Mouse (Mus musculus): ENCODE results near the gene Gas6.
A peak's percentile ranks its signal among the peaks of the same experiment; 100 is the strongest.

Gas6 gene

GRCm38 (mm10) chr8:13461085-13461765, 33.1 kb downstream of the Gas6 start:
- no peak for DNase-seq (ENCODE audit: low spot score)

DNA sequence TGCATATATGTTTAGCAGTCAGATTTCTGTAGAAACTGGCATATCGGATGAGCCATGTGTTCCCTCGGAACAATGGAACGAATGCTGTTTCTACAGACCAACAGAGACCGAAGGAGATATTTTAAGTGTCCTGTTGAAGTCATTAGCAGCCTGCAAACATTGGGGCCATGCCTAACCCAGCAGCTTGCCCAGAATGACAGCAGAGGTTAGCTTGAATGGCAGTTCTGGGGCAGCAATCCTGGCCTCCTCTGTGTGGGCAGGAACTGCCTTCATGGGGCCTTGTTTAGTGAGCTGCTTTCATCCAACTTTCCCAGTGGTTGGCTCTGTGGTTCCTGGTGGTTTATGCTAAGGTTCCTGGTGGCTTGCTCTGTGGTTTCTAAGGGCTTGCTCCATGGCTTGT, 34.9 kb downstream of the Gas6 start:
- no peak for DNase-seq (ENCODE audit: low spot score)

DNA sequence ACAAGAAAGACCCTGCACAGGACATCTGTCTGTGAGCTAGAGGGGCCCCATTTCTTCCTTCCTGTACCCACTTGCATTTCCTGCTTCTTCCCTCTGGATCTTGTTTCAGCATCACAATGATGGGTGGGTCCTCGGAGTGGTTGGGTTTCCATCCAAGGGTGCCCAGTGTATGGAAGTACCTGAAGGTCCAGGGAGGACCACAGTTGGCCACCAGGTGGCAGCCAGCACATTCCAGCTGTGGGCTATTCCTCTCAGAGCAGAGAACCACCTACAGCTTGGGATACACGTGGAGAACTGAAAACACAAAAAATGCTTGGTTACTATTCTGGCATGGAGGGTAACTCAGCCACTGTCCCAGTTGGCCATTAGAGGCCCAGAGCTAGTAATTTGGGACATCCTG, 39.0 kb downstream of the Gas6 start:
- DNase-seq (ENCODE audit: low spot score) = peak; percentile 65

DNA sequence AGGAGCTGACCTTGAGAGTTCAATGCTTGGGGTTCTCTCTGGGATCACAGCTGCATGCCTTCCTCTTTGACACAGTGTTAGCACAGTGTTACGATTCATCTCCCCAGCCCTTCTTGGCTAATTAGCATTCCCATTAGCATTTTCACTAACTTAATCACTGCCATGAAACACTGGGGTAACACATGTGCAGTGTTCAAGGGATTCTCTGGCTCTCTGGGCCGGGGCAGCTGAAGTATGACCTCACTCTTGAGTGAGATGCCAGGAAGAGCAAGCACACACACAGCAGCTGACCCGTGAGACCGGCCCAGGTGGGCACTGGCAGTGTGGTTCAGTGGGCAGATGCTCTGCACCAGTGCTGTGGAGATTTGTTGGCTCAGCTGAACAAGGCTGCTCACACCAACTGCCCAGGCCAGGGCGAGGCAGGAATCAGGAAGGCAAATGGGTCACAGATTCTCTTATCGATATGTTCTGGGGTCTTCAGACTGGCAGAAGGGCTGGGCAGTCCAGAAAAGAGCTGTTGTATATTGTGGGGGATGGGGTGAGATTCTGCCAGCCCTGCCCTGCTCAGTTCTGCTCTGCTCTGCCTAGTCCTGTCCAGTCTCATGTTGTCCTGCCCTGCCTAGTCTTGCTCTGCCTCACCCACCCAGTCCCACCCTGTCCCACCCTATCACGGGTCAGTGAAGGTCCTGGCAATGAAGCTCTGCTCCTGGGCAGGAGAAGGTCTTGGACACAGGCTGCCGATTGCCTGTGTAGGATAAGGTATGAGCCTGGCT, 39.8 kb downstream of the Gas6 start:
- DNase-seq (ENCODE audit: low spot score) = no peak

DNA sequence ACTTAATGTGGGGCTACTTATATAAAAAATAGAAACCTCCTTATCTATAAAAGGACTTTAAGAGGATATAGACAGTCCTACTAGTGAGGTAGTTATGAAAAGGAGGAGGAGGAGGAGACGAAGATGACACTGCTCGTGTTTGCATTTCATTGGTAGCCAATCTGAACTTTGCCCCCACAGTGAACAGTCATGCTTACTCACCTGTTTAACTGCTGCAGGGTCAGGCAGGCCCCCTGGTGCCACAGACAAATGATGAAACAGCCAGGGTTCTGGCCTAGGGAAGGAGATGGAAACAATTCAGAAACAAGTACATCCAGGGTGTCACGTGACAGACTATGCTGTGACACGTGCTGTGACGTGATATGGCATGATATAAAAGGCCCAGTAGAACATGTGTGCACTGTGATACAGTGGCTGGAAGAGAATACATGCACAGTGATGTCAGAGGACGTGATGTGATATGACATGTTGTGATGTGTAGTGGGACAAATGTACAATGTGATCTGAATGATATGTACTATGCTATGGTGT, 42.5 kb downstream of the Gas6 start:
- DNase-seq (ENCODE audit: low spot score) = no peak

- no peak for DNase-seq (ENCODE audit: low spot score)
These were observed 46.1 kb downstream of the Gas6 start for GRCm38 (mm10) chr8:13448145-13448544.

GRCm38 (mm10) chr8:13446456-13446855, 47.8 kb downstream of the Gas6 start:
- DNase-seq (ENCODE audit: low spot score) = no peak

DNA sequence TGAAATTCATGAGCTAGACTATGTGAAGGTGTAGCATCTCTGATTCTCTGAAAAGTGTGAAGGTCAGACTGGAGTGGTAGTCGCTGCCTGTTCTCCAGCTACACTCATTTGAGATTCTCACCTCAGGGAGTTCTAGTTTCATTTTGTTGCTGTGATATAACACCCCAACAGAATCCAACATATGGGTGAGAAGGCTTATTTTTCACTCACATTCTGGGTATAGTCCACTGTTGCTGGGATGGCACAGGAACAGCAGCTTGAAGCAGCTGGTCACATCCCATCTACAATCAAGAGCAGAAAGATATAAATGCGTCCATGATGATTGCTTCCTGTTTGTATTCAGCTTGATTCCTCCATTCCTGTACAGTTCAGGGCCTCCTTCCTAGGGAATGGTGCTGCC, 52.1 kb downstream of the Gas6 start:
- DNase-seq (ENCODE audit: low spot score) = no peak

GRCm38 (mm10) chr8:13437531-13437930, 56.8 kb downstream of the Gas6 start:
- no peak for DNase-seq (ENCODE audit: low spot score)

DNA sequence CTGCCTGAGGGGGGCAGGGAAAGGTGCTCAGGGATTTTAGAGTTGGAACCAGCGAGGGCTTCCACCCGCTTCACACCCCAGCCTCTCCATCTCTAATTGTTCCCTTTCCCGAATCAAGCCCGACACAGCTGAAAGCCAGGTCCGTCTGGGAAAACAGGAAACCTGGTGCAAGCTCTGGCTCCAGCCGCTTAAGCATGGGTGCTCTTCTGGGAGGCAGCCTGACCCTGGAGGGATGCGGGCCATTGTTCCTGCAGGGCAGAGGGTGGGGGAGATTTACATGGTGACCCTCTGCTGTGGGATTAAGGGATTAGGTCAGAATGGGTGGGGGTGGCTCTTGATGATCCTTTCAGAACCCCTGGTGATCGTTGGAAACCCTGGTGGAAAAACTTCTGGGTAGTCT, 58.2 kb downstream of the Gas6 start:
- DNase-seq (ENCODE audit: low spot score) = no peak

DNA sequence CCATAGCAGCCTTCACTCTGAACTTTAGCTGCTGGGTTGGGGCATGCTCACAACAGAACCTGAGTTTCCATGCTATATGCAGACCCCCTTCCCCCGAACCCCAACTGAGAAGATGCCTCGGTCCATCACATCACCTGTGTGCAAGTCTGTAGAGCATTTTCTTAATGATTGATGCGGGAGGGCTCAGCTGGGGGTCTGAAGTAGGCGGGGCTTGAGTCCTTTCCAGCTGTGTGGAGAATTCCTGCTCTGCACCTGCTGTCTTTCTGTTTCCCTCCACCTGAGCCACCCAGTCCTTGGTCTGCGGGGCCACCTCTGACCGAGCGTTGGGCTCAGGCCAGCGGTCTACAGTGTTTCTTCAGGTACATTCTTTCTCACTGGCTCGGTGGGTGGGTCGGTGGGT, 59.4 kb downstream of the Gas6 start, which contains the start of gene Tmem255b:
Tmem255b (plus strand) TSS at position 301 of the 400 bp plus-strand sequence.
- DNase-seq (ENCODE audit: low spot score) = no peak

DNA sequence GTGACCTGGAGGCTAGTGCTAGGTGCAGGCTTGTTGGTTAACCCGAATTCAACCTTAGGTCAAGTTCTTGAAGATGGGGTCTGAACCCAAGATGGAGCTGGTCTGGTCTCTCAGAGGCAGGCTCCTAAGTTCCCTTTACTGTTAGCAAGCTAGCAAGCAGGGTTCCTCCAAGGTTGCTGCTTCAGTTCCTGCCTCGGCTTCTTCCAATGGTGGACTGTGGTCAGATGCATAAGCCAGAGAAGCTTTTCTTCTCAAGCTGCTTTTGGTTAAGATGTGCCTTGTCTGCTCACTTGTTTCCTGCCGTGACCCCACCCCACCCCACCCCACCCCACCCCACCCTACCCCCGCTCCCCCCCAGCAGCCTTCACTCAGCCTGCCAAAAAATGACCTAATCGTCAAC, 61.2 kb downstream of the Gas6 start:
- no peak for DNase-seq (ENCODE audit: low spot score)

GRCm38 (mm10) chr8:13430866-13431265, 63.4 kb downstream of the Gas6 start:
- DNase-seq (ENCODE audit: low spot score) = no peak

GRCm38 (mm10) chr8:13430412-13430811, 63.9 kb downstream of the Gas6 start:
- no peak for DNase-seq (ENCODE audit: low spot score)

GRCm38 (mm10) chr8:13428156-13428555, 66.1 kb downstream of the Gas6 start:
- DNase-seq (ENCODE audit: low spot score) = no peak

DNA sequence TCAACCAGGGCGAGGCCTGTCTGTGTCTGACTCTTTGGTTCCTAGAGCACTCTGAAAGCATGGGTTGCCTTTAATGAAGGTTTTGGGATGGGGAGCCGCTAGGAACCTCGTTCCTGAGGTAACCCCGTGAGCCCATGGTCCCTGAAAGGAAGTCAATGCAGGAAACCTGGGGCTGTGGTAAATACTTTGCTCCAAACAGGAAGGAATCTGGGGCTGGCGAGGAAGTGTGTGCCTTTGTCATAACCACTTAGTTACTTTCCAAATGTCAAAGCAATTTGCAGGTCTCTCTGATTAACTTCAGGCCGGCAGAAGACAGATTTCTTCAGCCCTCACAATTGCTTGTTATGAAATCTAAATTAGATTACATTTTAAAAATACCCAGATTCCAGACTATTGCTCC, 66.9 kb downstream of the Gas6 start:
- DNase-seq (ENCODE audit: low spot score) = no peak

DNA sequence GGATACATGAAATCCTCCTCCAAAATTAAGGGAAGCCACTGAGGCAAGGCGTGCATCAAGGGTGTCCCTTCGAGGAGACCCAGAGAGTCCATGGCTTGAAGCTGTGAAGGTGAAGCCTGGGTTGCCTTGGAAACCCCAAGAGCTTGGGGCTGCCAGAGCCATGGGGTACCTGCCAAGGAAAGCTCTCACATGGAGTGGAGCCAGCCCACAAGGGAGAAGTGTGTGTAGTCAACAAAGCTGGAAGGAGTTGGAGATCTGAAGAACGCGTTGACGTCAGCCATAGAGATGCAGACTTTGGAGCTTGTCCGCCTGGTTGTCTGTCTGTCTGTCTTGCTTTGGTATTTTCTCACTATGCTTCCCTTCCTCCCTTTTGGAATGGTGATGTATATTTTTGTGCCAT, 73.3 kb downstream of the Gas6 start:
- DNase-seq (ENCODE audit: low spot score) = no peak

GRCm38 (mm10) chr8:13419111-13419639, 75.1 kb downstream of the Gas6 start:
- DNase-seq (ENCODE audit: low spot score) = no peak

- no peak for DNase-seq (ENCODE audit: low spot score)
These were observed 78.4 kb downstream of the Gas6 start for GRCm38 (mm10) chr8:13415879-13416278.

All from urinary bladder, postnatal 14 days (tissue).